Mouse (Mus musculus) layer of hippocampus, adult 9-11 months (tissue): ENCODE data around the gene Upf3b.
"Not testable (repeated sequence)": the region's sequence is repeated elsewhere in the genome, so short reads cannot be mapped to it uniquely, and the experiment has no call there.

Experiments used
- DNase-seq: peaks from one replicate; pipeline ENCODE4 v3.0.0; 2022

Gene Upf3b

GRCm38 (mm10) chrX:37110193-37110880 lies at the start of gene Upf3b:
Upf3b (minus strand) TSS chrX:37110322.
- peak; percentile 96 for DNase-seq

- DNase-seq = no peak
Observed at GRCm38 (mm10) chrX:37157839-37158238, 47.7 kb upstream of the Upf3b start.

GRCm38 (mm10) chrX:37144954-37145353 lies 34.8 kb upstream of the Upf3b start:
- no peak for DNase-seq

- not testable (repeated sequence) for DNase-seq
Observed at GRCm38 (mm10) chrX:37144498-37144897, 34.4 kb upstream of the Upf3b start.

- DNase-seq = no peak
Observed at GRCm38 (mm10) chrX:37141732-37142131, 31.6 kb upstream of the Upf3b start.

- DNase-seq = peak; percentile 49
Observed at GRCm38 (mm10) chrX:37126671-37127358, 16.7 kb upstream of the Upf3b start, which contains the start of gene Nkap. Nkap (plus strand) TSS chrX:37126795.

GRCm38 (mm10) chrX:37125511-37125910 lies 15.4 kb upstream of the Upf3b start:
- DNase-seq = no peak

- no peak for DNase-seq
Observed at GRCm38 (mm10) chrX:37120212-37120611, 10.1 kb upstream of the Upf3b start.

- no peak for DNase-seq
Observed at GRCm38 (mm10) chrX:37119585-37119984, 9.5 kb upstream of the Upf3b start.

- DNase-seq = no peak
Observed at GRCm38 (mm10) chrX:37117085-37117484, 7.0 kb upstream of the Upf3b start.

- no peak for DNase-seq
Observed at GRCm38 (mm10) chrX:37110881-37111193, 715 bp upstream of the Upf3b start.

GRCm38 (mm10) chrX:37109526-37110192 lies 463 bp downstream of the Upf3b start:
- no peak for DNase-seq

- DNase-seq = no peak
Observed at GRCm38 (mm10) chrX:37103826-37104225, 6.3 kb downstream of the Upf3b start.

- no peak for DNase-seq
Observed at GRCm38 (mm10) chrX:37098681-37099080, 11.4 kb downstream of the Upf3b start.

GRCm38 (mm10) chrX:37095106-37095768 lies 14.9 kb downstream of the Upf3b start:
- DNase-seq = no peak

- DNase-seq = no peak
Observed at GRCm38 (mm10) chrX:37091457-37091856, 18.7 kb downstream of the Upf3b start.

GRCm38 (mm10) chrX:37088778-37089177 lies 21.3 kb downstream of the Upf3b start:
- DNase-seq = no peak

GRCm38 (mm10) chrX:37085665-37086064 lies 24.5 kb downstream of the Upf3b start:
- DNase-seq = no peak

- peak; percentile 91 for DNase-seq
Observed at GRCm38 (mm10) chrX:37084927-37085660, 25.0 kb downstream of the Upf3b start, which contains the start of gene Rpl39. Rpl39 (minus strand) TSS chrX:37085402.

GRCm38 (mm10) chrX:37084318-37084926 lies 25.7 kb downstream of the Upf3b start:
- peak; percentile 16 for DNase-seq

GRCm38 (mm10) chrX:37081194-37081593 lies 28.9 kb downstream of the Upf3b start:
- DNase-seq = no peak

- DNase-seq = not testable (repeated sequence)
Observed at GRCm38 (mm10) chrX:37080345-37080744, 29.8 kb downstream of the Upf3b start.
